Mouse (Mus musculus) retina, postnatal 7 days (tissue): ENCODE data around the gene Atg7.

ENCODE experiments used
- DNase-seq: peaks from one replicate; pipeline ENCODE4 v3.0.0-alpha.2; 2012; ENCODE audit warnings: low read depth, low spot score

Gene Atg7

DNA sequence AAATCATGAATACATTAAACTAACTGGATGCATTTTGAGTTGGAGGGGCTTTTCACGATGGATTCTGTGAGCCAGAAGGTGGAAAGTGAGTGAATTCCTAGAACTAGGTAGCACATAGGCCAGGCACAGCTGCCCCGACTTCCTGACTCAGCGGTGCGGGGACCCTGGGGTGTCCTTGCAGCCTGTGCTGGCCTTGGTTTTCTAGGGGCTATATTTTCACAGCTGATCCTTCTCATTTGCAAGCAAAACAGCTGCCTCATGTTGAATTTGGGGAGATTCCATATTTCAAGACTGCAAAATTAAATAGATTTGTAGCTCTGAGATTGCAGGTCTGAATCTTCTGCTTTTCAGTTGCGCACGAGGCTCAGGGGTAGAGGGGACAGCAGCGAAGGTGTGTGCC, 139.6 kb downstream of the Atg7 start:
- no peak for DNase-seq

DNA sequence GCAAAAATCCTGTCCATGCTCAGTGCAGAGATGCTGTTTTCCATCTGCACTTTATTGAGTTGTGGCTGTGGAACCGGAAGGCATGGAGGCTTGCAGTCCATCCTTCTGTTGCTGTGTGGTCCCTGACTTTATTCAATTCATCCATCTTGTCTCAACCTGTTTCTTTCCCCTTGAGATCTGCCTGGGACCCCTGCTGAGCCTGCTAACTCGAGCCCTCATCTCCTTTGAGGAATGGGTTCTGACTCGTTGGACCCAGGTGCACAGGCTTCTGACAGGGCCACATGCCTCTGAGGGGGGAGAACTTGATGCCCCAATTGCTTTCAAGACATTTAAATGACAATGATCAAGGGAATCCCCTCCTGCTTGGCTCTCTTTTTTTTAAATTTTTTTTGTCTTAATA, 143.6 kb downstream of the Atg7 start:
- no peak for DNase-seq

- no peak for DNase-seq
Observed at GRCm38 (mm10) chr6:114787606-114788005, 144.7 kb downstream of the Atg7 start.

GRCm38 (mm10) chr6:114788663-114789062, 145.8 kb downstream of the Atg7 start:
- no peak for DNase-seq

GRCm38 (mm10) chr6:114790084-114790483, 147.2 kb downstream of the Atg7 start:
- DNase-seq: no peak

GRCm38 (mm10) chr6:114790902-114791301, 148.0 kb downstream of the Atg7 start:
- no peak for DNase-seq

- no peak for DNase-seq
Observed at GRCm38 (mm10) chr6:114791846-114792245, 148.9 kb downstream of the Atg7 start.

DNA sequence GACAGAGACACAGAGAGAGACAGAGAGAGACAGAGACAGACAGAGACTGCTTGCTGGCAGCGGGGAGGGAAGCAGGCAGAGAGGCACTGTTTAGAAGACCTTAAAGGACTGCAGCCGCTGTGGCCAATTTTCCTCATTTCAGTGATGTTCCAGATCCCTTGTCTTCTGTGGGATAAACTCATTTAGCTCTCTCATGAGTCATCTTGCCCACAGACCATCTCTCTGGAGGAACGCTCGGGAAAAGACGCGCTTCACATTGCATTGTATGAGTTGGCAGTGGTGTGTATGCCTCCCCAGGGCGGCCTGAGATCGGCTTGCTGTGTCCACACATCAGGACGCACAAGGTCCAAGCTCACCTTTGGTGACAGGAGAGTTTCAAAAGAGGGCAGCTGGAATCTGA, 151.8 kb downstream of the Atg7 start:
- DNase-seq: no peak

DNA sequence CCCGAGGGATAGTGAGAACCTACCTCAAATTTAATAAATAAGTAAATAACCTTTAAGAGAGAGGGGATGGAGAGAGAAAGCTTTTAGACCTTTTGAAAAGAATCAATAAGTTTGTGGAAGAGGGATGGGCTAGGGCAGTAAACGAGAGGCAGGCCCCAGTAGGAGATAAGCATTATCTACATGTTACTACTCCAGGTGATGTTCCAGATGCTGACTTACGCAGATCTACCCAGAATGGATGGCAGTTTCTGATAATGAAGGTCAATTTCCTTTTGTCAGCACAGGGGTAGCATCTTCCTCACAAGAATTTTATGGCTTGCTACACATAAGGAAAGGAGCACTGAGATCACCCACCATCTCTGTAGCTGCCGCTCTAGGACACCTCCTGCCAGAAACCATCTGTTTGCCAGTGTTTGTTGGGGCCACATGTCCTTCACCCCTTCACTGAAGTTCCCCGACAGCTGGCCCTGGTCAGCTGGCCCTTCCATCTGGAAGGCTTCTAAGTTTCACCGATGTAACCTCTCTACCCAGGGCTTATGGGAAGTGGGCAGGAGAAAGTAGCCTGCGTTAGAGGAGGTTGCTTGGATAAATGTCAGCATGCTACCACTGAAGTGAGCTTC, 152.9 kb downstream of the Atg7 start:
- no peak for DNase-seq

DNA sequence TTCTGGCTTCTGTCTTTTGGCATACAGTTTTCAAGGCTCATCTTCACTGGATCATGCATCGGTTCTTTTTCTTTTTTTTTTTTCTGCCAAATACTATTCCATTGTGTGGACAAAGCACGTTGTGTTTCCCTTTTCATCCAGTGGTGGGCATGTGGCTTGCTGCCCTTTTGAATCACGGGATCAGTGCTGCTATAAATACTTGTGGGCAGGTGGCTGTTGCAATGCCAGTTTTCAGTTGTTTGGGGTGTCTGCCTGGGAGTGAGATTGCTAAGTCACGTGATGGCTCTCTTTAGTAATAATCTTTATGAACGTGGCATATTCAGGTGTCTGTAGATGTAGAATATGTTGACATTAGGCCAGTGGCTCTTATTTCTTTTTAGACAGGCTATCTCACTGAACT, 155.0 kb downstream of the Atg7 start:
- no peak for DNase-seq

DNA sequence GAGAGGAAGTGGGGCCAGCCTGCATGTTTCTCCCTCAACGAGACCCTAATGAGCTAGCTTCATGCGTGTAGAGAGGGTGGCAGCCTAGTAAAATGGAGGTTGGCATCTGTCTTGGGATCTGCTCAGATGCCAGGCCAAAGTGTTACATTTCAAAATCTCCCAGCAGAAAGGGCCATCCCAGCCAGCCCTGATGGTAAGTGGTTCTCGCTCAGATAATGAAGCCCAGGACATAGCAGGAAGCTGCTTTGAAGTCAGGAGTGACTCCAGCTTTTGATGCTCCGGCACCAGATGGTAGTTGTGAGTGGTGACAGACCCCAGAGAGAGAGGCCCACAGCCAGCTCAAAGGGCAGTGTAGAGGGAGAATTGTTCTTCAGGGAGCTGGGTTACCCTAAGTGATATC, 155.8 kb downstream of the Atg7 start:
- DNase-seq: no peak

DNA sequence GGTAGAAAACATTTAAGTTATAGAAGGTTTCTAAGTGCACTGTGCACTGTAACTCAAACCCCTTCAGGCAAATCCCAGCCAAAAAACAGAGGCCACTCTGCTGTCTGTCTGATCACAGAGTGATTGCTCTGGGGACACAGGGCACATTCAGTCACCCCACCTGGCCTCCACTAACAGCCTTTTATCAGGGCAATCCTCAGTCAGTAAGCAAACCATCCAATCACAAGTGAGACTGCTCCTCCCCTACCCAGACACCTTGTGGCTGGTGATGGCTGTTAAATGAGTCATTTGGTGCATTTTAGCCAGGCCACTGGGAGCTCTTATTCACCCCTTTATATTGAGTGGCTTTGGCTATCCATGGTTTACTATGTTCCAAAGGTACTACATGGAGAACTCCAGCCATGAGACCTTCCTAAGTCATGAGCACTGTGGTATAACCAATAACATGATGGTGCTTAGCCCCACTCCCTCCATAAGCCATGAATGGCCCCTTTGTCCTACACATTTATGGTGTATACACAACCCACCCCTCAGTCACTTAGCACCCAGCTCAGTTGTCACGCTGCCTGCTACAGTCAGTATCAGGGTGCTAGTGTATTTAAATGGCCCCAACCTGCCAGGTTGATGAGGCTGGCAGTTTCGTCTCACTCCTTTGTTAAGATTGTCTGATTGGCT, 157.5 kb downstream of the Atg7 start:
- DNase-seq: no peak

DNA sequence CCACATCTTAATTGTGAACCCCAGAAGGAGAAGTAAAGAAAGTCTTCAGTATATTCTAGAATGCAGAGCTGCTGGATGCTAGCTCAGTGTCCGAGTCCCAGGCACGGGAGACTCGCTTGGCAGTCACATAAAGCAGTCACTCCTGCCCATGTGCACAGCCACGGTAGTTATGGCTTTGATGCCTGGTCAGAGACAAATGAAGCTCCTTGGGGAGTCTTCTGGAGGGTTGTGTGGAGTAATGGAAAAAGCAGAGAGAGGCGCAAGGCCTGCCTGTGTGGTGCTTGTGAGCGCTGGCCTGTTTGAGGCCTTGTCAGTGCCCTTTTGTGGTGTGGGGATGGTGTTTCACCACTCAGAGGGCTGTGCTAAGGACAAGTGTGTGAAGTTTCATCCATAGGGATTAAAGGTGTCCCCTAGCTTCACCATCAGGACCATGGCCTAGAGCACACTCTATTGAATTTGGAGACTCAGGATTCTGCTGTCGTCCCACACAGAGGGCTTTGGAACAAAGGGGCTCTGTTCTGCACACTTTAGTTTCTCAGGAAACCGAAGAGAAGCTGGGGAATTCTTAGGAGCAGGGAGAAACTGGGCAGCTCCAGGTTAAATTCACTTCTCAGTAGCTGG, 161.1 kb downstream of the Atg7 start:
- no peak for DNase-seq

- no peak for DNase-seq
Observed at GRCm38 (mm10) chr6:114804866-114805265, 162.0 kb downstream of the Atg7 start.

DNA sequence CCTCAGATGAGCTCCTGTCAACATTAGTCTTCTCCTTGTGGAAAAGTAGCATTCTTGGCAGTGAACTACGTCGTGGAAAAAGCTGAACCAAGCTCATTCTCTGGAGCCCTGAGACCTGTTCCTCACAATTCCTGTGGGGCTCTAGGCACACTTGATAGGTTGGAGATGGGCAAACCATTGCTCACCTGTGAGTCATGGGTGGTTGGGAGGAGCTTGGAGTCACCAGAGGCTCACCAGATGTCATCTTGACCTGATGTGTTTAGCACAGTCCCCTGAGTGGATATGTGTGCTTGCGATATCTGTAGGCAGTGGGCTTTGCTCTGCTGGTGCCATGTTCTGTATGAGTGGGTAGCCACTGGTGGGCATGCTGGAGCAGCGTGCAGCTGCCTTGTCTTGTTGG, 163.0 kb downstream of the Atg7 start:
- no peak for DNase-seq

GRCm38 (mm10) chr6:114807474-114807873, 164.6 kb downstream of the Atg7 start:
- DNase-seq: no peak

- DNase-seq: no peak
Observed at GRCm38 (mm10) chr6:114808654-114809430, 165.9 kb downstream of the Atg7 start.

DNA sequence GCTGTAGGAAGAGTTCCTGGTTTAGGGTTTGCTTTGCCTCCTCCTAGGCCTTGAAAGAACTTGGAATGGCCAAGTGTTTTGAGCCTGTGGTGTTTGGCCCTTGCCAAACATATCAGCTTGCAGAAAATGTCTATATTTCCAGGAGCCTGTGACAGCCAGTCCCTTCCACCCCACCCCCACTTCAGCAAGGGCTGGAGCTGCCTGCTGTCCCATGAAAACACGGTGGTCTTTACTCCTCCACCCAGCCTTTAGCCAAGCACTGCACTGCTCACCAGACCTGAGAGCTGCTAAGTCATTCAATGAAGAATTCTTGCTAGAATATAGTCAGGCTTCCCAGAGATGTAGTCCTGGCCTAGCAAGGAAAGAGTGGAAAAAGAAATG, 166.5 kb downstream of the Atg7 start:
- no peak for DNase-seq

- no peak for DNase-seq
Observed at GRCm38 (mm10) chr6:114812322-114812721, 169.4 kb downstream of the Atg7 start.

DNA sequence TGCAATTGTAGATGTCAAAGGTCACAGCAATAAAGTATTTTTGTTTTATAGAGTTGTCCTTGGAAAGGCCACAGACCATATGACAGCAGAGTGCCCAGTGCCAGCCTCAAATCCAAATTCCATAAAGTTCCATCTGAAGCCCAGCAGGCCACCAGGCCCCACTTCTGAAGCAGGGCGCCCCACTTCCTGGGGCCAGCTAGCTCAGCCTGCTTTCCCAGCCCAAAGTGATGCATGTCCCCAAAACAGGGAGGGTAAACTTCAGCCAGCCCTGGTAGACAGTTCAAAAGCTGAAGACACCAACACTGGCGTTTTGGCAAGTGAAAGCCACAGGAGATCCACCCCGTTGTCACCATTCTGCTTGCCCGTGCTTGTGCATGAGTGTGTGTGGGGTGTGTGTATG, 169.9 kb downstream of the Atg7 start:
- no peak for DNase-seq

DNA sequence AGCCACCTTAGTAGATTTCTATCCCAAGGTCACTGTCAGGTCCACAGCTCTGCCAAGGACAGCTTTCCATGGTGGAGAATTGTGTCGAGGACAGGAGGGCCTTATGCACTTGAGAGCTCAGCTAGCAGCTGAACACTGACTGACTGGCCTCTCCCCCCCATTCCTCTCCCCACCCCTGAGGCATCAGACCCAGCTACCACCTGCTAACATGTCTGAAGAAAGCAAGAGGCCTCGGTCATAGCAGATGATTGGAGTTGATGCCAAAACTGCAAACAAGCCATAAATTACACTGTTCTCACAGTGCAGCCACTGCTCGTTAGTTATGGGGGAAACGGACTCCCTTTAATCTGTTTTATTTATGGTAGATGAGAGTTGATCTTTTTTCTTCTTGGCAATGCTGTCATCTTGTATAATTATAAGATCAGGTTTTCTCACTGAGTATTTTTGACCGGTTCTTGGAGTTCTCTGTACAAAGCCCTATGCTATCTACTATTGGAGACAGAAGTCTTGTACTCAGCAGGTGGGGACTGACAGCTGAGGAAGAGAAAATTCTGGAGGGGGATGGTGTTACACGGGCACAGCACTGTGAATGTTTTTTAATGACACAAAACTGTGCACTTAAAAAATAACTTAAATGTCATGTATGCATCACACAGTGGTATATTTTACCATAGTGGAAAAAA, 171.4 kb downstream of the Atg7 start:
- DNase-seq: no peak
